Mouse (Mus musculus): Measurements from ENCODE around the gene Polr2i. TPM values are rescaled to one million over a fixed set of nuclear protein-coding genes. Genes with fewer than 3 reads are reported as not detected.
"Not testable (repeated sequence)": the region's sequence is repeated elsewhere in the genome, so short reads cannot be mapped to it uniquely, and the experiment has no call there.

The Polr2i gene
- 135 and 149 TPM in 2 replicates for polyA plus RNA-seq (2016; fragmentation: Nextera tagmentation; extraction: Ambion mirVana)

DNA sequence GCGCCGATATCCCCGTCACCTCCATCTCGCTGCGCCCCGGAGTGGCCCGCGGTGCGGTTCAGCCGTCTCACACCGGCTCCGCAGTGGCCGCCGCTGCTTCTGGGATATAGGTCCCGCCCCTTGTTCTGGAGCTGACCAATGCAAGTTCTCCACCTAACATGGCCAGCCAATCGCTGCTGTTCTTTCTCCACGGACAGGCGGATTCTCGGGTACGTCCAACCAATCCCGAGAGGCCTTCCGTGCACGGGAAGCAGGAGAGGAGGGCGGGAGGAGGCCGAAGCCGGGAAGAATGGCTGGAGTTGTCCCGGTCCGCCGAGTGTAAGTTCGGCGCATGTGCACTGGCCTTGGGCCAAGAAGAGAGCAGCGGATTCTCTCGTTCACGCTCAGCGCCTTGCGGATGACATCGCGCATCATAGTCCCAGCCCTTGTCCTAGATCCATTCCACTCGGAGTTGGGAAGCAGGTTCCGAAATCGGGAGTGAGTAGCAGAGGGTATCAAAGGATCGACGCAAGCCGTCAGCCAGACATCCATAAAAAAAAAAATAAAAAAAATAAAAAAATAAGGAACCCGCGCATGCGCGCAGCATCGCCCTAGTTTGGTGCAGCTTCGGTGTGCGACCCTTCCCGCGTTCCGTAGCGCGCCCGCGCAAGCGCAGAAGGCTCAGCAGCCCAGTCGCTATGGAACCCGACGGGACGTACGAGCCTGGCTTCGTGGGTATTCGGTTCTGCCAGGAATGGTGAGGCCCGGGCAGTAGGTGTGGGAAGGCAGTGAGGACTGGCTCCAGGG lies at the start of gene Polr2i, which contains the start of gene Tbcb:
Gene Polr2i (plus strand): TSS at position 280 of the 786 bp plus-strand sequence.
Gene Tbcb (minus strand): TSS at position 604 of the 786 bp plus-strand sequence.
- Histone ChIP-seq H3K27me3 (no peaks in the 10 kb centered on the region), H3K4me2 (replicated peaks) (peak within 1 kb of the TSS; percentile 81), H3K4me1 (peaks cover 19% of the 10 kb centered on the region), H3K27ac (peak within 1 kb of the TSS; percentile 96), H3K9ac (peak within 1 kb of the TSS; percentile 79), H3K9me3 (replicated peaks) (no peaks in the 10 kb centered on the region), H3K36me3 (peaks cover 32% of the 10 kb centered on the region), H3K4me3 (peak within 1 kb of the TSS; percentile 70)
- peak; percentile 94 for ATAC-seq (ENCODE audit: low FRiP score)
- WGBS, result under 1% methylated on average over 67 of the region's 67 CpGs

DNA sequence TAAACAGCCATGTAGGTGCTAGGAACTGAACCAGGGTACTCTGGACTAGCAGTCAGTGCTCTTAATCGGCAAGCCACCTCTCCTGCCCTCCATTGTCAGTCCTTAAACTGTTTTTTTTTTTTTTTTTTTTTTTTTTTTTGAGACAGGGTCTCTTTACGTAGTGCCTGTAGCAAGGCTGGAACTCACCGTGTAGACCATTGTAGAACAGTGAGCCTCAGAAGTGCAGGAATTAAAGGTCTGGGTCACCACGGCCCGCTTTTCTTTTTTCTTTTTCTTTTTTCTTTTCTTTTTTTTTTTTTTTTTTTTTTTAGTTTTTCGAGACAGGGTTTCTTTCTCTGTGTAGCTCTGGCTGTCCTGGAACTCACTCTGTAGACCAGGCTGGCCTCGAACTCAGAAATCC lies 48.6 kb upstream of the Polr2i start:
- not testable (repeated sequence) for H3K4me2 ChIP-seq (replicated peaks); H3K4me3 ChIP-seq; H3K27me3 ChIP-seq; H3K9ac ChIP-seq; H3K4me1 ChIP-seq; ATAC-seq (ENCODE audit: low FRiP score); H3K27ac ChIP-seq; H3K9me3 ChIP-seq (replicated peaks)
- 78% methylated on average over 6 of the region's 7 CpGs for WGBS
- H3K36me3 ChIP-seq, result peaks cover 35% of the 10 kb centered on the region

DNA sequence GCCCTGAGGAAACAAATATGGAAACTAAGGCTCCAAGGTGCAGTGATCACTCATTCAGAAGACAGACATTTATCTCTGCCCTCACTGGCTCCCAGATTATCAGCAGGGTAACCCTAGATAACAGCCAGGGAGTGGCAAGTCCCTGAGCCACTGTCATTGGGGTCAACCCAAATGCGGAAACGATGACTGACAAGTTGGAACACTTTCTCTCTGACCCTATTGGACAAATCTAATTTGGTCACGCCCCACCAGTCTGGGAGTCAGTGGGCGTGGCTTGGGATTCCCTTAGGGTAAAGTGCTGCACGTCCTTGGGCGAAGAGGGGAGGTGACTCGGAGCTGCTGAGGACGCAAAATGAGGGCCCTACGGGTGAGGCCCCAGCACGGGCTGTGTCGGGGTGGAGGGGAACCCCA lies 47.9 kb upstream of the Polr2i start, which contains the start of gene Cox7a1:
Gene Cox7a1 (plus strand): TSS at position 266 of the 411 bp plus-strand sequence.
- Histone ChIP-seq H3K9ac (peak within 1 kb of the TSS; percentile 35; the same call in 1 of the 2 replicates), H3K36me3 (peaks cover 35% of the 10 kb centered on the region), H3K4me1 (peaks cover 8% of the 10 kb centered on the region), H3K9me3 (replicated peaks) (no peaks in the 10 kb centered on the region), H3K27me3 (no peaks in the 10 kb centered on the region), H3K4me3 (peak within 1 kb of the TSS; percentile 6; the same call in 1 of the 2 replicates), H3K4me2 (replicated peaks) (peak within 1 kb of the TSS; percentile 41), H3K27ac (no peak within 1 kb of the TSS)
- WGBS, result 0% methylated on average over 11 of the region's 11 CpGs
- peak; percentile 68 for ATAC-seq (ENCODE audit: low FRiP score)

DNA sequence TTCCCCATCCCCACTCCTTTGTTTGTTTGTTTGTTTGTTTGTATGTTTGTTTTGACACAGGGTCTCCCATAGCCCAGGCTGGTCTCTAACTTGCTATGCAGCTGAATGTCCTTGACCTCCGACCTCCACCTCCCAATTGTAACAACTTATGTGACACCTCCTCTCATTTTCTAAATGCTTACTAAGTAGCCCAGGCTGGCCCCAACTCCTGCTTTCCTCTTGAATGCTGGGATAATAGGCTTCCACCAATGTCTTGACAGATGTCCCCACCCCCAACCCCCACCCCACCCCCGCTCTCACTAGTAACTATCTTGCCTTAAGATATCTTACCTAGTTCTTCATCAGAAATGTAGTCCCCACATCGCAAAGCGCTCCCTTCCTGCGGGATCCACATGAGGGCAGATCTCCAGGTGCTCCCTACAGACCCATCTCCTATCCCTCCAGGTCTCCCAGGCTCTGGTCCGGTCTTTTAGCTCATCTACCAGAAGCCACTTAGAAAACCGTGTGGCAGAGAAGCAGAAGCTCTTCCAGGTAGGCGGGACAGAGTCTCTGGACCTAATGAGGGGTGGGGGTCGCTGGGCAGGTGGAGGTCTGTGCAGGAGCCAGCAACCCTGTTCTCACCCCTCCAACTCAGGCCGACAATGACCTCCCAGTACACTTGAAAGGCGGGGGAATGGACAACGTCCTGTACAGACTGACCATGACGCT lies 47.0 kb upstream of the Polr2i start:
- H3K9me3 ChIP-seq (replicated peaks), result no peaks in the 10 kb centered on the region
- WGBS, result 72% methylated on average over 13 of the region's 13 CpGs
- H3K9ac ChIP-seq, result no peak overlapping the region
- no peak overlapping the region for H3K27ac ChIP-seq
- H3K4me3 ChIP-seq, result no peak overlapping the region
- peaks cover 8% of the 10 kb centered on the region for H3K4me1 ChIP-seq
- ATAC-seq (ENCODE audit: low FRiP score), result no peak
- peaks cover 39% of the 10 kb centered on the region for H3K36me3 ChIP-seq
- H3K27me3 ChIP-seq, result no peaks in the 10 kb centered on the region
- H3K4me2 ChIP-seq (replicated peaks), result no peak overlapping the region

DNA sequence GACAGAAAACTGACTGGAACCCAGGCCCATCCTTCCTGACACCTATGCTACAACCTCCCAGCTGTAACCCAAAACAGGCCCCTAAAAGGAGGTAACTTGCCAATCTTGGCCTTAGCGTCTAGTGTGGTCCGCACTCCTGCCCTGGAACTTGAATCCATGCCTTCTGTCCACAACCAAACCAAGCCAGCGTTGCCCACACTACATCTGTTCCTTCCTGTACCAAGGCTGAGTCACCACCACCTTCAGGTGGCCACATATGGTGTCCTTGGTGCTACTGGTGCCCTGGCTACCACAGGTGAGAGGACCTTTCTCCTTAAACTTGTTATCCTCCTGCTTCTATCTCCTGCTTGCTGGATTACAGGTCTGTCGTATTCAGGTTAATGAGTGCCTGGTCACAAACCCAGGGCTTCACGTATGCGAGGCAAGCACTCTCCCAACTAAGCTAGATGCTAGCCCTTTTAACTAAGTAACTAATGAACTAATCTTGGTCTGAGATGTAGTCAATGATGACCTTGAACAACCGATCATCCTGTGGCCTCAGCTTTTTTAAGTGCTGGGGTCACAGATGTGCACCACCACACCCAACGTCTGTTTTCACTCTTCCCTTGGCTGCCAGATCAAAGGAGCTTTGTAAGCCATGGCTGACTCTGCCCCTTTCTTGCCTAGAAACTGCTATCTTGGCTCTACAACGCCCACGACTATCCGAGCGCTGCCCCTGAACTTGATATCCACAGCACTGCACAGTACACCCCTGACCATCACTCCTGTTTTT lies 43.2 kb upstream of the Polr2i start:
- no peak overlapping the region for H3K4me2 ChIP-seq (replicated peaks)
- no peaks in the 10 kb centered on the region for H3K27me3 ChIP-seq
- WGBS, result 86% methylated on average over 12 of the region's 12 CpGs
- H3K27ac ChIP-seq, result no peak overlapping the region
- H3K4me1 ChIP-seq, result peaks cover 19% of the 10 kb centered on the region
- ATAC-seq (ENCODE audit: low FRiP score), result no peak
- peaks cover 64% of the 10 kb centered on the region for H3K36me3 ChIP-seq
- no peaks in the 10 kb centered on the region for H3K9me3 ChIP-seq (replicated peaks)
- H3K4me3 ChIP-seq, result no peak overlapping the region
- H3K9ac ChIP-seq, result no peak overlapping the region

DNA sequence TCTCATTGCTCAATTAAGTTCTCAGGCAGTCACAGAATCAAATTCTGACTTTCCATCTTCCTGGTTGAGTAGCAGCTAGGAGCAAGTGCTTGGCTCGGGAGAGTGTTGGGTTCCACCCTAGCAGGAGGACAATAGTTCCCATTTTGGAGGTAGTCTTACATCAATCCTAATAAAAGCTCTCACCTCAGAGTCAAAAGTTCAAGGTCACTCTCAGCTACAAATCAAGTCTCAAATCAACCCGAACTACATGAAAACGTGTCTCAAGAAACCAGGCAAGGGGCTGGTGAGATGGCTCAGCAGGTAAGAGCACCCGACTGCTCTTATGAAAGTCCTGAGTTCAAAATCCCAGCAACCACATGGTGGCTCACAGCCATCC lies 42.6 kb upstream of the Polr2i start:
- H3K4me2 ChIP-seq (replicated peaks), result no peak overlapping the region
- H3K9me3 ChIP-seq (replicated peaks), result no peaks in the 10 kb centered on the region
- H3K27ac ChIP-seq, result no peak overlapping the region
- peaks cover 64% of the 10 kb centered on the region for H3K36me3 ChIP-seq
- no peak overlapping the region for H3K4me3 ChIP-seq
- peaks cover 16% of the 10 kb centered on the region for H3K4me1 ChIP-seq
- H3K9ac ChIP-seq, result no peak overlapping the region
- H3K27me3 ChIP-seq, result no peaks in the 10 kb centered on the region
- 87% methylated on average over 4 of the region's 4 CpGs for WGBS
- ATAC-seq (ENCODE audit: low FRiP score), result no peak

DNA sequence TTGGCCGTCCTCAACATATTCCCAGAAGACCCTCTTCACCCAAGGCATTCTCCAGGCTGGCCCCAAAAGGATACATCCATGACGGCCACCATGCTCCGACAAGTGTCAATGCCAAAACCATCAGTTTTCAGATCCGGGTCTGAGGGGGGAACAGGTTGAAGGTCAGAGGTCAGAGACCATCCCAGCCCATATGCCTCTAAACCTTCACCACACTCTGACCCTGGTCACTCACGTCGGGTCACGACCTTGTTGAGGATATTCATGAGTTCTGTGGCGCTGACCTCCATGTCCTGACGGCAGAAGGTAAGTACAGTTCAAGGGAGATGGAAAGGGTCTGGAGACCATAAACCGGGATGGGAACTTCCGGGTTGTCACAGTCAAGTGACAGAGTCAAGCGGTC lies 39.7 kb upstream of the Polr2i start:
- Histone ChIP-seq H3K27me3 (no peaks in the 10 kb centered on the region), H3K4me2 (replicated peaks) (no peak overlapping the region), H3K9ac (no peak overlapping the region), H3K36me3 (peaks cover 48% of the 10 kb centered on the region), H3K4me3 (no peak overlapping the region), H3K27ac (no peak overlapping the region), H3K4me1 (peaks cover 13% of the 10 kb centered on the region), H3K9me3 (replicated peaks) (no peaks in the 10 kb centered on the region)
- ATAC-seq (ENCODE audit: low FRiP score), result no peak
- WGBS, result 89% methylated on average over 12 of the region's 12 CpGs

DNA sequence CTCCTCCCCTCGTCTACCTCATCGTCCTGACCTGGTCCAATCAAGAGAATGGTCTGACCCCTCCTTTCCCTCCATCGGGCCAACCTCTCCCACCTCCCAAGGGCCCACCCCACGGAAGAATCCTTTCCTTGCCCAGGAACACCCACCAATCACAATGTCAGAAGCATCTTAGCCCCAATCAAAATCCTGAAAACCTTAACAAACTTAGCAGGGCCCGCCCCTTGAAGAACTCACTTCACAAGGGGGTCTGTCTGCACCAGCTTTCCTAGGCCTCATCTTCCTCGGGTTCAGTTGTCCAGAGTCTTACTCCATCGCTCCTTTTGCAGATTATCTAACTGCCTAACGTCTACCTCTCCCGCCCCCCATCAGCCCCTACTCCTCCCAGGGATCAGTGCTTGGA lies 38.7 kb upstream of the Polr2i start:
- peak overlapping the region; percentile 56; the same call in 1 of the 2 replicates for H3K27ac ChIP-seq
- peak overlapping the region; percentile 67 for H3K4me2 ChIP-seq (replicated peaks)
- peak overlapping the region; percentile 53 for H3K4me3 ChIP-seq
- peaks cover 39% of the 10 kb centered on the region for H3K36me3 ChIP-seq
- no peaks in the 10 kb centered on the region for H3K9me3 ChIP-seq (replicated peaks)
- H3K4me1 ChIP-seq, result peaks cover 13% of the 10 kb centered on the region
- peak overlapping the region; percentile 70 for H3K9ac ChIP-seq
- H3K27me3 ChIP-seq, result no peaks in the 10 kb centered on the region
- no peak for ATAC-seq (ENCODE audit: low FRiP score)
- 19% methylated on average over 9 of the region's 9 CpGs for WGBS

DNA sequence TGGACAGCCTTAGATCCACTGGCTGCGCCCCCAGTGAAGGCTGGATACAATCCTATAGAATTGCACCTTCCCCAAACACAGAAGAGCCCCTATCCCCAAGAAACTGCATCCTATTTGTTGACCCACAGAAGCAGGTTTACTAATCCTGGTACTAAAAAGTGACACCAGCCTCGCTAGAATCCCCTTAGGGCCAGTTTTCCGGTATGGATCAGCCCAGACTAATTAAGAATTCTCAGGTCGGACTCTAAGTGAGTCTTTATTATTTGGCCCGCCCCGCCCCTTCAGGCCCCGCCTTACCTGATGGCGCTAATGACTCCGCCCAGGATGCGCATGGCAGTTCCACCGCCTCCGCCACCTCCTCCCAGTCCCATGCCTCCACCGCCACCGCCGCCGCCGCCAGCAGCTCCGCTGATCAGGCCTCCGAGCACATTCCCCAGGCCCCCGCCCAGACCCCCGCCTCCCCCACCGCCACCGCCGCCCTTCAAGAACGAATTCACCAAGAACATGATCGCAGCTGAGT lies 38.1 kb upstream of the Polr2i start:
- peak; percentile 53 for ATAC-seq (ENCODE audit: low FRiP score)
- Histone ChIP-seq H3K9me3 (replicated peaks) (no peaks in the 10 kb centered on the region), H3K4me2 (replicated peaks) (peak overlapping the region; percentile 67), H3K36me3 (peaks cover 32% of the 10 kb centered on the region), H3K27me3 (no peaks in the 10 kb centered on the region), H3K27ac (peak overlapping the region; percentile 56), H3K4me3 (peak overlapping the region; percentile 53), H3K9ac (peak overlapping the region; percentile 70), H3K4me1 (peaks cover 13% of the 10 kb centered on the region)
- under 1% methylated on average over 20 of the region's 26 CpGs for WGBS

DNA sequence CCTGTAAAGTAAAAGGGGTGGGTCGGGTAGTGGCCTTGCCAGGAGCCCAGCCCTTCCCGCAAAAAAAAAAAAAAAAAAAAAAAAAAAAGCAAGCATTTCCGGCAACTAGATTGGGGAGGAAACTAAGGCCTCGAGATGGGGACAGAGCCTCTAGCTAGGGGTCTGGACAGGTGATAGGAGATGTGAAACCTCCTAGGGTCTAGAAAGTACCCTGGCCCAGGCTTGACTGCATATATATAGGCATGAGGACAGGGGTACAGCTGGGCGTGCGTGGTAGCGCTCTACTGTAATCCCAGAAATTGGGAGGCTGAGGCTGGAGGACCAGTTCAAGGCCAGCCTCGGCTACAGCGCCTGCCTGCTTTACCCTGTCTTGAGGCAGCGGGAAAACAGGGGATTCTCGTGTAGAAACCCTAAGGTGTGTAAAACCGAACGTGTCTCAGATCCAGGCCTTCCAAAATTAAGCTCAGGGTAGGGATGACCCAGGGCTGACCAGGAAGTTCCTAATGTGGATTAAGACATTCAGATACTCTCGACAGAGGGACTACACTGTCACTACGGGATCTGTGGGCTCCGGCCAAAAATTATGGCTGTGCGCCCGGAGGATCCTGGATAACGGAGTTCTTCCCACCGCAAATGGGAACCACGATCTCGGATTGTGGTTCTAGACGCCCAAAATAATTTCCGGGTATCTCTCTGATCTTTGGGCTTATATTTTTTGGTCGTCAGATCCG lies 37.5 kb upstream of the Polr2i start:
- H3K27me3 ChIP-seq, result no peaks in the 10 kb centered on the region
- peak overlapping the region; percentile 70 for H3K9ac ChIP-seq
- peak overlapping the region; percentile 56 for H3K27ac ChIP-seq
- peak overlapping the region; percentile 67 for H3K4me2 ChIP-seq (replicated peaks)
- ATAC-seq (ENCODE audit: low FRiP score), result peak; percentile 36
- peak overlapping the region; percentile 53 for H3K4me3 ChIP-seq
- peaks cover 13% of the 10 kb centered on the region for H3K4me1 ChIP-seq
- H3K9me3 ChIP-seq (replicated peaks), result no peaks in the 10 kb centered on the region
- H3K36me3 ChIP-seq, result peaks cover 26% of the 10 kb centered on the region
- under 1% methylated on average over 26 of the region's 26 CpGs for WGBS

DNA sequence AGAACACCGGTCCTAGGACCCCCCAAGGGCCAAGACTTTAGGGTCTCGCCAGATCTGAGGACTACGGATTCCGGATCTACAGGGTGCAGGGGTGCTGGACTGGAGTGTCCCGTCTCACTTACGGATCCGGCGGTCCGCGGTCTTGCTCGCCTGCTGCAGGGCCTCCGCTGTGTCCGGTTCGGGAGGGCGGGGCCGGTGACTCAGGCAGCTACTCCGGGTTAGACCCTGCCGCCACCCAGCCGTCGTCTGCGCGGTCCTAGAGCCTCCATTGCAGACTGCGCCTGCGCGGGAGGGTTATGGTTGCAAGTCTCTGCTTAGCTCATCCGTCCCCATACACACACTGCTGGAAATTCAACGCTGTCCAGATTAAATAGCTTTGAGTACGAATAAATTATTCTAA lies 36.9 kb upstream of the Polr2i start:
- peak overlapping the region; percentile 70 for H3K9ac ChIP-seq
- 1% methylated on average over 28 of the region's 28 CpGs for WGBS
- no peaks in the 10 kb centered on the region for H3K9me3 ChIP-seq (replicated peaks)
- H3K4me3 ChIP-seq, result peak overlapping the region; percentile 53
- peaks cover 13% of the 10 kb centered on the region for H3K4me1 ChIP-seq
- H3K27me3 ChIP-seq, result no peaks in the 10 kb centered on the region
- peak overlapping the region; percentile 56 for H3K27ac ChIP-seq
- ATAC-seq (ENCODE audit: low FRiP score), result peak; percentile 90
- peaks cover 24% of the 10 kb centered on the region for H3K36me3 ChIP-seq
- H3K4me2 ChIP-seq (replicated peaks), result peak overlapping the region; percentile 67

Measured in hindbrain, embryonic 12.5 days (tissue).